Mouse (Mus musculus): ENCODE results near the gene Abtb1.
A peak's percentile ranks its signal among the peaks of the same experiment; 100 is the strongest.

Abtb1 gene

DNA sequence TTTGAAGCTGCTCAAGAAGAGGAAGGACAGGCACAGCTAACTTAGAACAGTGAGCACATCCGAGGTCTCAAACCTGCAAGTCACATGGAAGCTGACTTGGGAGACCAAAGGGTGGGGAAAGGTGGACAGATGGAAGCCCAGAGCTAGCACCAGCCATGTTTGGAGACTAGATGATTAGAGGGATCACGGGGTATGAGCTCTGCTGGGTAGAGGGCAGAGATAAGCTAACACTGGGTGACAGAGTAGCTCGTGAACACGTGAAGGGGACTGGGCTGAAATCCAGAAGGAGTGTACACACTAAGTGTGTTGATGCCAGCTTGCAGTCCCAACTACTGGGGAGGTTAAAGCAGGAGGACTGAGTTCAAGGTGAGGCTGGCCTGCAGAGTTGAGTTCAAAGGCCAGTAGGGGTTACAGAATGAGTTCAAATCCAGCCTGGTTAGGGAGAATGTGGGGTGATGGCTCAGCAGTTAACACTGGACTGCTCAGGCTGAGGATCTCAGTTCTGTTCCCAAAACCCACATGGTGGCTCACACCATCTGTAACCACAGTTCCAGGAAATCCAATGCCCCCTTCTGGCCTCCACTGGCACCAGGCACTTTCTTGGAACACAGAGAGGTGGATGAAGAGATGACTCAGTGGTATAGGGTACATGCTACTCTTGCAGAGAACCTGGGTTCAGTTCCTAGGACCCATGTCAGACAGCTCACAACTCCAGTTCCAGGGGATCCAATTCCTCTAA lies 37.7 kb downstream of the Abtb1 start:
- DNase-seq (ENCODE audit: low spot score in 2 of 2), result no peak

DNA sequence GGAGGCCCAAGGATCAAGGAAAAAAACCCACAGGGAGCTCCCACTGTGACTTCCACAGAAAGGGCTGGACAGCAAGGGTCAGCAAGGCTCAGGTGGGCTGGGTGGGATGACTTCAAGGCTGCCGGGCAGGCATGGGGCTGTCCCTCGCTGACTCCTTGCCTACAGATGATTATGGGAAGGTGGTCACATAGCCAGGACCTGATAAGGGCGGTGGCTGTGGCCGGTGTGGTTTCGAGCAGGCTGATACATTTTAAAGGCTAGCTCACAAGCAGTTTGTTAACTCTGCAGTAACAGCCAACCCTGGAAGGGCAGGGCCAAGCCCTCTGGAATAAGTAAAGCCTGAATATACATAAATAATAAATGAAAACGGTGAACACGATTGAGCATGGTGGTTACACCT lies 38.7 kb downstream of the Abtb1 start:
- no peak for DNase-seq (ENCODE audit: low spot score in 2 of 2)

DNA sequence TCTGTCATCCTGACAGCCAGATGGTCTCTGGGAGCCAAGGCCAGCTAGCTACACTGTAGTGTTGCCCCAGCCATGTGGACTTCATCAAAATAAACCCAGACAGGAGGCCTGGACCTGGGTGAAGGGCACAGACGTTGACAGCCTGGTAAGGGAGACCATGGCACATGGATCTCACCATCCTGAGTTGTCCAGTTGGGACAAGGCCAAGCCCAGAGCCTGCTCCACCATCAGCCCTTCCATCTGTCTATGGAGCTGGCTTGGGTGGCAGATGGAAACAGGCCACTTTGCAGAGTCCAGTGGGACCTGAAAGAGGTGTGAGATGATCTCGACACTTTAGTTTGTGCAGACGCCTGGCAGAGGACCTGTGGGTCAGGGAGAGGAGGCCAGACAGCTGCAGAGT lies 41.0 kb downstream of the Abtb1 start:
- no peak for DNase-seq (ENCODE audit: low spot score in 2 of 2)

DNA sequence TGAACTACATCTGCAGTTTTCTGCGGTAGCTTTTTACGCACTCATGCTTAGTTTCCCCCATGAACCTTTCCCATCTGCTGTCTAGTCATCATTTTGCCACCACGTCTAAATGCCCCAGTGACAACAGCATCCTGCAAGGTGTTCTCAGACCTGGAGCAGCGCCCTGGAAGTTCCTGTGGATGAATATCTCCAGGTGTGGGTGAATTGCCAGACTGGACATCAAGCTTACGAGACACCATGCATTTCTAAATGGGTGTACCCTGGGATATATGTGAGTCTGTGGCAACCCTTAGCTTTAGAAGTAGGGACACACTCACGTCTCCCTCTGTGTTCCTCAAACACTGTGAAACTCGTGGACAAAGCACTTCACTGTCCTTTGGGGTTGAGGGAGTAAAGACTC lies 41.6 kb downstream of the Abtb1 start:
- no peak for DNase-seq (ENCODE audit: low spot score in 2 of 2)

DNA sequence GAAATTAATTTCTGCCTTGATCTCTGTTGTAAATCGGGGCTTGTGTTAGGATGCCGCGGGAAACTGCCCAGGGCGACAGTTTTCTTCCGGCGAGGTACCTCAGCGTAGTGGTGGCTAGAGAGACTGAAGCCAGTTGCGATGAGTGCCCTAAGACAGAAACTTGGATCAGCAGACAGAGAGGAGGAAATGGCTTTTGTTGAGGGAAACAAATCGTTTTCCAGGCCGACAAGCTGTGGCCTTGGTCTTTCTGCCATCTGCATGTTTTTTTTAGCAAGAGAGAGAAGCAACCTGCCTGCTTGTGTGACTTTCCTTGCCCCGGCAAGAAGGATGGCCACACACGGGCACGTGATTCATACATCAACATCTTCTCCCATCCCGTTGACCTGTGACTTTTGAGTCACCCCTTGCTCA lies 47.2 kb downstream of the Abtb1 start:
- DNase-seq (ENCODE audit: low spot score in 2 of 2), result no peak

DNA sequence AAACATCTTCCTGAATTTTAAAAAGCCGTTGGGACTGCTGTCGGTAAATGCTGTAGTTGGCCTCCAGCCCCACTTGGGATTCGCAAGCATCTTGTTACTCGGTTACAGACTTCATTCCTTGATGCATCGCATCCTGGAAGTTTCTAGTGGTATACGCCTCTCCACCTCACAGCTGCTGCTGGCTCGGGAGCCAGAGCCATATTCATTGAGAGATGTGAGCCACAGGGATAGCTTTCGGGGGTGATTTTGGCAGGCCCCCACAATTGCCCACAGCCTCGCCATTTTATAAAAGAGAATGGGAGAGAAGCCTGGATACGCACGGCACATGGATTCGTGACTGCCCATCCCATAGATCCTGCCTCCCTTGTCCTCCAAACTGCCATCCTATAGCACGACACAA lies 47.9 kb downstream of the Abtb1 start:
- DNase-seq (ENCODE audit: low spot score in 2 of 2), result peak; percentile 49 to 64

DNA sequence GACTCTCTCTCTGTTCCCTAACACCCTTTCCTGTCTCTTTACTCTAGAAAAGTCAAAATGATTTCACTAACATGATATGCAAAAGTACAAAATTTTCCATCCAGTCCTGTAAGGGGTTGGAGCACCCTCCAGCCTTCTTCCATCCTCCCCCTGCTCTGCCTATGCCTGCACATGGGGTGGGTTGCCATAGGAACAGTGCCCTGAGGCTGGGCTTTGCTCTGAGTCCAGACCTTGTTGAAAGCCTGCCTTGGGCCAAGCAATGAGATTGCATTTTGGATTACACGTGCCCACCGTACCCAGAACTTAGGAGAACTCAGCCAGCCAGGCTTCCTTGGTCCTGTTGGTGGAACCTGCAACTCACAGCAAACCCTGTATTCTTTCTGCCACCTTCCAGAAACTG lies 48.5 kb downstream of the Abtb1 start:
- peak; percentile 65 to 71 for DNase-seq (ENCODE audit: low spot score in 2 of 2)

DNA sequence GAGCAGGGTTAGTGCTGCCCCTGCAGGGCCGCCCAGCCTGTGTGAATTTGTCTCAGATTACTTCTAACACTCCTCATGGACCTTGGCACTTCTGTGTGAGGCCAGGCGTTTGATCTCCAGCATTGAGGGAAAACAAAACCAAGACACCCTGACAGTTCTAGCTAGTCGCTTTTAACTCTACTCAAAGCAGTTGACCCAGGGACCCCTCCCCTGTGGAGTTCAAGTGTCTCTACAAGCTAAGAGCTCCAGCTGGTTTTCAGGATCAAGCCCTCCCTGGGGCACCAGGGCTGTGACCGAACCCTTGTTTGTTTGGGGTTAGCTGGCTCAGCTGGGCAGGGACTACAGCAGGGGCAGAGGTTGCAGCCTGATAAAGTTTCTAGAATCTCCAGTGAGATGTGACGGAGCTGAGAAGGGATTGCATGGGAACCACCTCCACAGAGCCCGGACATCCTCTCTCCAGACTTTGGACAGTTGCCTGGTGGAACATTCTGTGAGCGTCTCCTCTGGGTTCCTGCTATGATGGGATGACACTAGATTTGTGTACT lies 49.6 kb downstream of the Abtb1 start:
- DNase-seq (ENCODE audit: low spot score in 2 of 2), result no peak

DNA sequence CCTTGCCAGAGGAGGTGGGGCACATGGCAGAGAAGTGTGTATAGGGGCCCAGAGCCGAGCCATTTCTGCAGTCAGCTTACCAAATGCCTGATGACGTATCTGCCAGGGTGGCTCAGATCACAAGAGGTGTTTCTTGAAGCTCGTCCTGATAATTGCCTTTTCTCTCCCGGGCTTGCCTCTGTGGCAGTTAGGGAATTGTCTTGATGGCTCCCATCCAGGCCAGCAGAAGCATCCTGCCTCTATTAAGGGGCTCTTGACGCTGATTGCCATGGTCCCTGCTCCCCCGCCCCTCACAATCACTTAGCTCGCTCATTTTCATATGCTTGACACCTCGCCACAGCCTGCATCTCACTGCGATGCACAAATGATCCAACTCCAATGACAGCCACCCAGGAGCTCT lies 50.5 kb downstream of the Abtb1 start:
- DNase-seq (ENCODE audit: low spot score in 2 of 2), result no peak

DNA sequence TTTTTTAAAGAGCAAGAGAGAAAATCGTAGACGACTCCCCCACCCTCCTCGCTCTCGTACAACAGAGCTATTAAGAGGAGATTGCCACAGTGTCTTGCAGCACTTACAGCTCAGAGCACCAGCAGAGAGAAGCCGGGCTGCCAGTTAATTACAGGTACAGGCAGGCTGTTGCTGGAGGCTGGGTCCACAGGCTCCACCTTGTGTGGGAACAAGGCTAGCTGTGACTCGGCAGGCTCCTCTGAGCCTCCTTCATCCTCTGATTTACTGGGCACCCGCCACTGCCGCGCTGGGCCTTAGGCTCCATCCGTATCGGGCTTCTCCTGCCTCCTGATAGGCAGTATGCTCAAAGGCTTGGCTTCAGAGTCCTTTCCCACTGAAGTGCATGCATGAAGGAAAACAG lies 53.6 kb downstream of the Abtb1 start:
- DNase-seq (ENCODE audit: low spot score in 2 of 2), result no peak

DNA sequence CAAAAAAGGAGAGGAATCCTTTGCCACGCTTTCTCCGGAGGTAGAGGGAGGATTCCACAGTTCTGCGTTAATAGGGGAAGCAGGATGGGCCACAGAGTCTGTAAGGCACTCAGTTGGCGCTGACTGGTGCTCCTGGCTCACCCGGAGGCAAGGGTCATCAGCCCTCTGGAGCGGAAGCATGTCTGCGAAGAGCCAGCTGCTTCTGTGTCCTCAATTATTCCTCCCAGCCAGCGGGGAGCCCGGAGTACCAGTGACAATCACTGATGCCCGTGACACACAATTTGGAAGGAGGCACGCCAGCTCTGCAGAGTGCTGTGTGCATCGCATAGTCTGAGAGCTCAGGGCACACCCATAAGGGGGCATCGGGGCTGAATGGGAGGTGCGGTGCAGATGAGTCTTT lies 54.3 kb downstream of the Abtb1 start:
- peak; percentile 60 to 61 for DNase-seq (ENCODE audit: low spot score in 2 of 2)

DNA sequence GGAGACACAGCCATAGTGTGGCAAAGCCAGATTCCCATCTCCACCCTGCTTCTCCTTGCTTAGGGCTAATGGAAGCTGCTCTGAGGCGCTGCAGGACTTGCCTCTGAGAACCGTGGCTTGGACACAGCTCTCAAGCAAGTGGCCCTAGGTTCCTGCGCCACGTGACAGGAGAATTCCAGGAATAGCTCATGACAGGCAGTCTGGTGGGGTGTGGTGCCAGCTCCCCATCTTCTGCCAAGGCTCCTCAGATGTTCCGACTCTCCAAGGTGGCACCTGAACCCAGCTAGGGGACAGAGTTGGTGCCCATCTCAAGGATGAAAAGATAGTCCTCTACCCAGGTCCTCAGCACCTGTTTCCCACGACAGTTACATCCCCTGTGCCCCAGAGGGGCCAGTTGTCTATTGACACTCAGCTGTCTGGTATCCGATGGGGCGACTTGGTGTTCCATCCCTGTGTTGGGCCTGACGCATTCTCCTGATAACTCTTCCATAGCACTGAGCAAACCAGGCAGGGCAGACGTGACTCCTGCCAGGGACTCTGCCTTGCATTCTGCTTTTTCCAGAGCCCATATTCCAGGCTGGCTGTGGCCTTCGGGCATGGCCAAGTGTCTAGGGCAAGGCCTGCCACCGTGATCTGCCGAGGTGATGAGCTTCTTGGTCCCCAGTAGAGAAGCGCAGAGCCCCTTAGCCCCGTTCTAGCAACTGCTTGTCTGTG lies 54.9 kb downstream of the Abtb1 start:
- peak in 1 of 2 experiments; percentile 56 for DNase-seq (ENCODE audit: low spot score in 2 of 2)
